17 mouse cellular contexts compared by ENCODE assay signal in the genomic region with DNA sequence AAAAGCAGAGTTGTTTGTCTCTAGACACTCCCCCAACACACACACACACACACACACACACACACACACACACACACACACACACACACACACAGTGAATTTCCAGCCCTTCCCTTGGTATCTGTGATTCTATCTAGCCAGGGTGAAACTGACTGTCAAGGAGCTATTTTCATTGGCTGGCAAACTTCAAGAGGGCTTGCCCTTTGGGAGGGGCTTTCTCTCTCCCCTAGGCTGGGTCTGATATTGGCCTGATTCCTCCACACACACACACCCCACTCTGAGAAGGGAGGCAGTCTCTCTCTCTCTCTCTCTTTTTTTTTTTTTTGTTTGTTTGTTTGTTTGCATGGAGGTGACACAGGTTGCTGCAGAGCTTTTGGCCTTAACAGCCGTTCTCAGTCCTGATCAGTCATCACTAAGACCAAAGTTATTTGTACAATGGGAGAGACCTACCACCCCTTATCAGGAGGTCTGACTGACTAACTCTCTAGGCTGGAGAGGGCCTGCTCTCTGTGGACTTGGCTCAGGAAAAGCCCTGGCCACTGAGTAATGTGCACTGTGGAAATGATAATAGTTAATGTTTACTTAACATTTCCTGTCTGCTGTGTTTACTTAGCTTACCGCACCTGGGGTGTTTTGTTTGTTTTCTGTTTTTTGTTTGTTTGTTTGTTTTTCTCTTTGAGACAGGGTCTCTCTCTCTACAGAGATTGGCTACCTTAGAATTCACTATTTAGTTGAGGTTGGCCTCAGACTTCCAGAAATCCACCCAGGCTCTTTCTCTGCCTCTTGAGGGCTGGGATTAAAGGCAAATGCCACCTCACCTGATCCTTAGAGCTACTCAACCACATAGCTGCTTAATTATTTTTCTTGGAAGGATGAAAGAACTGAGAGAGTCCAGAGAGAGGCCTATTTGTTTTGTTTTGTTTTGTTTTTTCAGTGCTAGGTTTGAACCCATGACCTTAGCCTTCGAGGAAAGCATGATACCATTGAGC. TPM values are rescaled to one million over a fixed set of nuclear protein-coding genes. Genes with fewer than 3 reads are reported as not detected.
DNase-seq lines count a peak whose midpoint lies in the region; ATAC-seq and TF ChIP-seq lines count a peak whose summit lies in the region.
"Had no signal": no experiment of that assay in that cellular context is flagged by ENCODE, and none has a peak within 500 bp of the region (broad histone marks: within the 10 kb centered on the region; RNA-seq: fewer than 3 reads in every experiment).

No protein-coding gene starts in this region.

- H3K9me3 ChIP-seq in heart, embryonic 10.5 days = no peaks in the 10 kb centered on the region
- H3K9me3 ChIP-seq in hindbrain, embryonic 13.5 days = no peaks in the 10 kb centered on the region
- H3K9me3 ChIP-seq: embryonic facial prominence, embryonic 12.5 days; midbrain, embryonic 15.5 days had no signal

- 36% methylated on average over 3 of the region's 3 CpGs for WGBS in heart, embryonic 10.5 days
- WGBS in heart, adult 2 months = 36% methylated on average over 3 of the region's 3 CpGs
- WGBS in hindbrain, embryonic 13.5 days = 71% methylated on average over 3 of the region's 3 CpGs

- no peak for TF ChIP-seq EP300 in heart, adult 2 months (IDR thresholded peaks at IDR 0.05; ENCODE audit: insufficient read depth, low read depth, low read length)

- H3K27me3 ChIP-seq in heart, embryonic 10.5 days (ENCODE audit: insufficient read depth, poor library complexity, severe bottlenecking) = no peaks in the 10 kb centered on the region
- H3K27me3 ChIP-seq in heart, adult 2 months (ENCODE audit: control insufficient read depth, insufficient read depth, low read length) = no peaks in the 10 kb centered on the region
- H3K27me3 ChIP-seq in hindbrain, embryonic 13.5 days = no peaks in the 10 kb centered on the region
- H3K27me3 ChIP-seq: CH12.LX; embryonic facial prominence, embryonic 12.5 days; midbrain, embryonic 15.5 days had no signal

- H3K79me2 ChIP-seq in heart, adult 2 months (replicated peaks; ENCODE audit: control insufficient read depth, insufficient read depth, low read length) = no peaks in the 10 kb centered on the region

- TF ChIP-seq POLR2A in heart, adult 2 months (IDR thresholded peaks at IDR 0.05; ENCODE audit: insufficient read depth, low read depth, low read length) = no peak

- peak; percentile 52 for ATAC-seq in megakaryocyte progenitor cell, adult 5-6 weeks (replicated peaks; ENCODE audit: poor library complexity)
- no peak for ATAC-seq in hindbrain, embryonic 13.5 days (ENCODE audit: low FRiP score)
- ATAC-seq: inflammation-experienced regulatory T-cells, adult 6 months; midbrain, embryonic 15.5 days had no signal

- 0 out of 2 replicates have a peak overlapping the region, but pooled peaks have one; percentile 10 for H3K27ac ChIP-seq in heart, embryonic 10.5 days
- no peak overlapping the region for H3K27ac ChIP-seq in heart, adult 2 months
- no peak overlapping the region for H3K27ac ChIP-seq in hindbrain, embryonic 13.5 days
- H3K27ac ChIP-seq: embryonic facial prominence, embryonic 12.5 days; macrophage; midbrain, embryonic 15.5 days had no signal

- peaks cover 3% of the 10 kb centered on the region; the same call in 1 of the 2 replicates for H3K4me1 ChIP-seq in heart, embryonic 10.5 days
- no peaks in the 10 kb centered on the region for H3K4me1 ChIP-seq in heart, adult 2 months (ENCODE audit: control insufficient read depth, insufficient read depth, low read length)
- H3K4me1 ChIP-seq in hindbrain, embryonic 13.5 days (replicated peaks) = no peaks in the 10 kb centered on the region
- H3K4me1 ChIP-seq: embryonic facial prominence, embryonic 12.5 days; midbrain, embryonic 15.5 days had no signal

- TF ChIP-seq CTCF in heart, adult 2 months (IDR thresholded peaks at IDR 0.05) = no peak

- H3K4me2 ChIP-seq in hindbrain, embryonic 13.5 days = no peak overlapping the region
- H3K4me2 ChIP-seq: embryonic facial prominence, embryonic 12.5 days; heart, embryonic 11.5 days; midbrain, embryonic 15.5 days had no signal

- intact Hi-C loops in heart, adult 2 months (cut with DNase I) = no loop called here

- H3K4me3 ChIP-seq in heart, embryonic 10.5 days = no peak overlapping the region
- no peak overlapping the region for H3K4me3 ChIP-seq in heart, adult 2 months
- no peak overlapping the region for H3K4me3 ChIP-seq in hindbrain, embryonic 13.5 days
- H3K4me3 ChIP-seq: embryonic facial prominence, embryonic 12.5 days; midbrain, embryonic 15.5 days had no signal

- DNase-seq in heart, embryonic 10.5 days (ENCODE audit: low spot score) = no peak
- DNase-seq in heart, adult 2 months = no peak
- DNase-seq in urinary bladder, postnatal 14 days (ENCODE audit: low spot score) = peak; percentile 13
- DNase-seq in urinary bladder, adult 2 months (ENCODE audit: low spot score) = no peak
- no peak for DNase-seq in ovary, postnatal 14 days (ENCODE audit: low spot score)
- DNase-seq in layer of hippocampus, postnatal 25 days (ENCODE audit: extremely low spot score in 1 of 2, low spot score in 1 of 2) = no peak
- DNase-seq: cerebellum, adult 18-20 months; gastrocnemius, postnatal 25 days; lung, adult 18-20 months had no signal

- no peaks in the 10 kb centered on the region for H3K36me3 ChIP-seq in heart, embryonic 10.5 days
- H3K36me3 ChIP-seq in heart, adult 2 months (ENCODE audit: control insufficient read depth, insufficient read depth, low read length) = no peaks in the 10 kb centered on the region
- no peaks in the 10 kb centered on the region for H3K36me3 ChIP-seq in hindbrain, embryonic 13.5 days
- H3K36me3 ChIP-seq: embryonic facial prominence, embryonic 12.5 days; midbrain, embryonic 15.5 days had no signal

- no peak overlapping the region for H3K9ac ChIP-seq in heart, adult 2 months (ENCODE audit: low read depth, low read length)
- no peak overlapping the region for H3K9ac ChIP-seq in hindbrain, embryonic 13.5 days
- H3K9ac ChIP-seq: embryonic facial prominence, embryonic 12.5 days; midbrain, embryonic 15.5 days had no signal

RNA-seq across cellular contexts. Expression of a gene that starts 14.4 kb away (rescaled TPM):
- 3.3 and 11.4 TPM in 2 replicates for polyA plus RNA-seq in heart, embryonic 10.5 days (2016; fragmentation: Nextera tagmentation; extraction: Ambion mirVana)
- not detected for total RNA-seq in heart, adult 2 months (2021)
- 0.09 and 2.4 TPM in 2 replicates for polyA plus RNA-seq in heart, adult 2 months (2012; rRNA removed)
- polyA plus RNA-seq in urinary bladder, adult 2 months (2012; rRNA removed) = 81.3 and 96.0 TPM in 2 replicates
- 0.42 and 1.2 TPM in 2 replicates for total RNA-seq in megakaryocyte progenitor cell, adult 5-6 weeks (2015)
- 0.62 and 1.3 TPM in 2 replicates for total RNA-seq in megakaryocyte progenitor cell, adult 5-6 weeks (2017)
- 1.7 and 2.3 TPM in 2 replicates for polyA plus RNA-seq in hindbrain, embryonic 13.5 days (2015; fragmentation: Nextera tagmentation; extraction: Ambion mirVana)
- under 1 TPM; 0.42 to 0.59 TPM for total RNA-seq in layer of hippocampus, postnatal 25 days (2021)

RNA-seq across cellular contexts. Expression of a gene that starts 15.5 kb away (rescaled TPM):
- polyA plus RNA-seq in heart, embryonic 10.5 days (2016; fragmentation: Nextera tagmentation; extraction: Ambion mirVana) = 4.9 and 6.8 TPM in 2 replicates
- 100 to 1,000 TPM; 109 to 123 TPM for total RNA-seq in heart, adult 2 months (2021)
- 31.2 and 34.2 TPM in 2 replicates for polyA plus RNA-seq in heart, adult 2 months (2012; rRNA removed)
- polyA plus RNA-seq in urinary bladder, adult 2 months (2012; rRNA removed) = 188 and 228 TPM in 2 replicates
- total RNA-seq in megakaryocyte progenitor cell, adult 5-6 weeks (2015) = 111 and 130 TPM in 2 replicates
- total RNA-seq in megakaryocyte progenitor cell, adult 5-6 weeks (2017) = 8.4 and 9.5 TPM in 2 replicates
- 6.1 and 9.5 TPM in 2 replicates for polyA plus RNA-seq in hindbrain, embryonic 13.5 days (2015; fragmentation: Nextera tagmentation; extraction: Ambion mirVana)
- total RNA-seq in layer of hippocampus, postnatal 25 days (2021) = 100 to 1,000 TPM in 1 of 2 experiments, 10 to 100 TPM in 1; 73.1 to 101 TPM
